Mouse (Mus musculus) lung, adult 2 months (tissue): ENCODE data around the gene D430042O09Rik.

Experiments used
- CTCF ChIP-seq: fragments of 200-500 bp; IDR thresholded peaks from 2 replicates; pipeline ENCODE4 v1.5.1; 2011; ENCODE audit warnings: mild to moderate bottlenecking, low read length, control low read depth; ENCODE audit not compliant: insufficient read depth
- POLR2A ChIP-seq: fragments of 200-500 bp; IDR thresholded peaks from 2 replicates; pipeline ENCODE4 v1.6.1; 2011; ENCODE audit warnings: low read depth, mild to moderate bottlenecking, control low read depth, low read length, borderline replicate concordance; ENCODE audit errors: extremely low read depth

DNA sequence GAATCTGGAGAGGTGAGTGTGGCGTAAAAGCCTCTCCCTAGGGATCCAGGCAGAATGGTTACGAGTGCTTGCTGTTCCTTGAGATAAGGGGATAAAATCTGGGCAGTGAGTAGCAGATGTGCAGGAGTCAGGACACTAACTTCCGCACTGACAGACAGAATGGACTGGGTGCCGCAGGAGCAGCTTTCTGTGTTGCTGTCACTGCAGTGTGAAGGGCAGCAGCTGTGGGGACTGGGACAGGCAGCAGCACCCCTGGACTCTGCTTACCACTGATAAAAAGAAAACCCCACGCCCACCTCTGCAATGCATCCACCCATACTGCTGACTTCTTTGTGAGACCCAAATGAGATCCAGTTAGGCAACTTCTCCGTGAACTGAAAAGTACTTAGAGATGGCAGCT is 36.8 kb upstream of the D430042O09Rik start:
- TF ChIP-seq CTCF (no peak), POLR2A (no peak)
